Comparison of ENCODE assay signal across 27 mouse cellular contexts in the genomic region with DNA sequence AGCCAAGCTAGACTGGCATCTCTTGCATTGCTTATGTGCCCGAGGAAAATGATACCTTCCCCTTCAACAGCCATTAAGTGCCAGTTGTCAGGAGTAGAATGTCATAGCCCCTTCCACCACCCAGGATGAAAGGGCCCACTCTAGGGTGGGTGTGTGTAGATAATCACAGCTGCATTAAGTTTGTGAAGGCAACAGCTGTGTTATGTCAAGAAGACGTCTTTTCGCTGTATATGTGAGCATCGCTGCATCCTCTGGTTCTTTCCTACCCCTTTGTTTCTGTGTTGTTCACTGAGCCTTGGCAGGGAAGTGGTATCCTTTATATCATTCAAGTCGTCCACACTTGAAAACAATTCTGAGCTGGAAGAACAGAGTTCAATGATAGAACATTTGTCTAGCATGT. TPM values are rescaled to one million over a fixed set of nuclear protein-coding genes. Genes with fewer than 3 reads are reported as not detected.
DNase-seq lines count a peak whose midpoint lies in the region; ATAC-seq and TF ChIP-seq lines count a peak whose summit lies in the region.
"Had no signal": no experiment of that assay in that cellular context is flagged by ENCODE, and none has a peak within 500 bp of the region (broad histone marks: within the 10 kb centered on the region; RNA-seq: fewer than 3 reads in every experiment).

No protein-coding gene starts in this region.

- no peak overlapping the region for H3K9ac ChIP-seq in embryonic facial prominence, embryonic 14.5 days (ENCODE audit: low read depth, low read length)
- no peak overlapping the region for H3K9ac ChIP-seq in kidney, embryonic 16.5 days (replicated peaks; ENCODE audit: low read length)
- H3K9ac ChIP-seq in lung, embryonic 14.5 days = no peak overlapping the region
- H3K9ac ChIP-seq: embryonic facial prominence, embryonic 15.5 days; forebrain, postnatal 0 days; hindbrain, embryonic 12.5 days; hindbrain, embryonic 15.5 days had no signal

- H3K4me2 ChIP-seq in embryonic facial prominence, embryonic 14.5 days (ENCODE audit: low read depth, low read length) = no peak overlapping the region
- H3K4me2 ChIP-seq in kidney, embryonic 16.5 days (replicated peaks; ENCODE audit: low read depth, low read length) = no peak overlapping the region
- H3K4me2 ChIP-seq in lung, embryonic 14.5 days = no peak overlapping the region
- H3K4me2 ChIP-seq: embryonic facial prominence, embryonic 15.5 days; heart, embryonic 11.5 days; hindbrain, embryonic 12.5 days; hindbrain, embryonic 15.5 days had no signal

- TF ChIP-seq POLR2A in kidney, adult 2 months (IDR thresholded peaks at IDR 0.05; ENCODE audit: low read depth, low read length) = no peak

- no peaks in the 10 kb centered on the region for H3K27me3 ChIP-seq in embryonic facial prominence, embryonic 14.5 days (replicated peaks; ENCODE audit: control insufficient read depth, insufficient read depth, low read length)
- H3K27me3 ChIP-seq in embryonic facial prominence, embryonic 10.5 days (replicated peaks; ENCODE audit: low read depth, poor library complexity, severe bottlenecking) = no peaks in the 10 kb centered on the region
- H3K27me3 ChIP-seq in kidney, embryonic 16.5 days (ENCODE audit: insufficient read depth, low read length) = no peaks in the 10 kb centered on the region
- no peaks in the 10 kb centered on the region for H3K27me3 ChIP-seq in kidney, adult 2 months (replicated peaks; ENCODE audit: control insufficient read depth, insufficient read depth, low read length)
- H3K27me3 ChIP-seq in lung, embryonic 14.5 days (ENCODE audit: insufficient read depth, low read length) = no peaks in the 10 kb centered on the region
- H3K27me3 ChIP-seq: embryonic facial prominence, embryonic 15.5 days; hindbrain, embryonic 12.5 days; hindbrain, embryonic 15.5 days had no signal

- H3K4me1 ChIP-seq in embryonic facial prominence, embryonic 14.5 days (ENCODE audit: control insufficient read depth, insufficient read depth, low read length) = no peaks in the 10 kb centered on the region
- H3K4me1 ChIP-seq in embryonic facial prominence, embryonic 10.5 days = no peaks in the 10 kb centered on the region
- no peaks in the 10 kb centered on the region for H3K4me1 ChIP-seq in kidney, embryonic 16.5 days (ENCODE audit: insufficient read depth, low read length)
- H3K4me1 ChIP-seq in kidney, adult 2 months (ENCODE audit: control insufficient read depth, insufficient read depth, low read length) = no peaks in the 10 kb centered on the region
- H3K4me1 ChIP-seq in lung, embryonic 14.5 days (ENCODE audit: insufficient read depth) = no peaks in the 10 kb centered on the region
- H3K4me1 ChIP-seq: embryonic facial prominence, embryonic 15.5 days; hindbrain, embryonic 12.5 days had no signal

- TF ChIP-seq CTCF in kidney, adult 2 months (conservative IDR thresholded peaks at IDR 0.05; ENCODE audit: insufficient read depth, insufficient read length, low read depth, low read length) = no peak
- TF ChIP-seq CTCF in lung, embryonic 14.5 days (IDR thresholded peaks at IDR 0.05; ENCODE audit: low read depth) = no peak

- peak; percentile 57 for DNase-seq in embryonic facial prominence, embryonic 14.5 days (ENCODE audit: low spot score)
- DNase-seq in embryonic facial prominence, embryonic 10.5 days (ENCODE audit: low spot score) = no peak
- no peak for DNase-seq in kidney, adult 2 months
- peak; percentile 80 for DNase-seq in lung, embryonic 14.5 days
- no peak for DNase-seq in lung, postnatal 25 days (ENCODE audit: low spot score)
- DNase-seq: adrenal gland, adult 8-10 months; adrenal gland, postnatal 25 days; cerebellum, adult 11-12 months; cerebellum, adult 8-10 months; cerebellum, postnatal 10 days; cerebellum, postnatal 36 days; embryo, embryonic 11 days; forebrain, postnatal 0 days; gastrocnemius, adult 2 months; gastrocnemius, postnatal 14 days had no signal

- H3K9me3 ChIP-seq in embryonic facial prominence, embryonic 14.5 days (ENCODE audit: control insufficient read depth, low read length) = no peaks in the 10 kb centered on the region
- H3K9me3 ChIP-seq in embryonic facial prominence, embryonic 10.5 days = 0 out of 2 replicates have a peak, but pooled peaks cover 3% of the 10 kb centered on the region
- H3K9me3 ChIP-seq in kidney, embryonic 16.5 days (ENCODE audit: low read length) = peaks cover 4% of the 10 kb centered on the region
- H3K9me3 ChIP-seq in lung, embryonic 14.5 days (ENCODE audit: low read depth, low read length) = no peaks in the 10 kb centered on the region
- H3K9me3 ChIP-seq: embryonic facial prominence, embryonic 15.5 days; hindbrain, embryonic 12.5 days; hindbrain, embryonic 15.5 days had no signal

- WGBS in embryonic facial prominence, embryonic 14.5 days = 61% methylated on average over 5 of the region's 5 CpGs
- WGBS in embryonic facial prominence, embryonic 10.5 days = 79% methylated on average over 5 of the region's 5 CpGs
- 37% methylated on average over 5 of the region's 5 CpGs for WGBS in kidney, embryonic 16.5 days
- 43% methylated on average over 5 of the region's 5 CpGs for WGBS in kidney, adult 2 months
- WGBS in lung, embryonic 14.5 days = 34% methylated on average over 5 of the region's 5 CpGs

- H3K27ac ChIP-seq in embryonic facial prominence, embryonic 14.5 days (replicated peaks; ENCODE audit: low read depth, low read length) = no peak overlapping the region
- no peak overlapping the region for H3K27ac ChIP-seq in embryonic facial prominence, embryonic 10.5 days (replicated peaks)
- H3K27ac ChIP-seq in kidney, embryonic 16.5 days (ENCODE audit: low read length) = no peak overlapping the region
- H3K27ac ChIP-seq in kidney, adult 2 months (ENCODE audit: insufficient read depth, low read depth, low read length) = no peak overlapping the region
- H3K27ac ChIP-seq in lung, embryonic 14.5 days (ENCODE audit: low read depth) = no peak overlapping the region
- H3K27ac ChIP-seq: embryonic facial prominence, embryonic 15.5 days; gastrocnemius, adult 2 months; hindbrain, embryonic 12.5 days; hindbrain, embryonic 15.5 days had no signal

- no peaks in the 10 kb centered on the region for H3K36me3 ChIP-seq in embryonic facial prominence, embryonic 14.5 days (ENCODE audit: control insufficient read depth, insufficient read depth, low read length)
- no peaks in the 10 kb centered on the region for H3K36me3 ChIP-seq in embryonic facial prominence, embryonic 10.5 days (replicated peaks)
- H3K36me3 ChIP-seq in kidney, embryonic 16.5 days (ENCODE audit: insufficient read depth, low read length) = no peaks in the 10 kb centered on the region
- H3K36me3 ChIP-seq in kidney, adult 2 months (ENCODE audit: control insufficient read depth, insufficient read depth, low read length) = no peaks in the 10 kb centered on the region
- no peaks in the 10 kb centered on the region for H3K36me3 ChIP-seq in lung, embryonic 14.5 days (ENCODE audit: insufficient read depth)
- H3K36me3 ChIP-seq: embryonic facial prominence, embryonic 15.5 days; hindbrain, embryonic 12.5 days; hindbrain, embryonic 15.5 days had no signal

- peak; percentile 65; the same call in 1 of the 2 replicates for ATAC-seq in embryonic facial prominence, embryonic 14.5 days (ENCODE audit: low read depth)
- peak; percentile 88 for ATAC-seq in kidney, embryonic 16.5 days (ENCODE audit: low FRiP score, low TSS enrichment)
- peak; percentile 95 for ATAC-seq in lung, embryonic 14.5 days (ENCODE audit: insufficient read depth)
- ATAC-seq: activated CD4-positive, CD25-positive, alpha-beta regulatory T cell, adult 4 months; forebrain, embryonic 14.5 days; forebrain, postnatal 0 days had no signal

- no peak overlapping the region for H3K4me3 ChIP-seq in embryonic facial prominence, embryonic 14.5 days (ENCODE audit: low read depth, low read length)
- H3K4me3 ChIP-seq in embryonic facial prominence, embryonic 10.5 days = no peak overlapping the region
- H3K4me3 ChIP-seq in kidney, embryonic 16.5 days (ENCODE audit: low read length) = no peak overlapping the region
- H3K4me3 ChIP-seq in kidney, adult 2 months (ENCODE audit: insufficient read depth, low read depth, low read length) = no peak overlapping the region
- H3K4me3 ChIP-seq in lung, embryonic 14.5 days (ENCODE audit: low read depth, low read length) = no peak overlapping the region
- H3K4me3 ChIP-seq: embryonic facial prominence, embryonic 15.5 days; gastrocnemius, adult 2 months; hindbrain, embryonic 12.5 days; hindbrain, embryonic 15.5 days had no signal

RNA-seq across cellular contexts. Expression of a gene that starts 15.5 kb away (rescaled TPM):
- not detected in 2 replicates for polyA plus RNA-seq in embryonic facial prominence, embryonic 14.5 days (2014; fragmentation: Nextera tagmentation; extraction: Ambion mirVana)
- not detected in 2 replicates for polyA plus RNA-seq in embryonic facial prominence, embryonic 10.5 days (2016; fragmentation: Nextera tagmentation; extraction: Ambion mirVana)
- polyA plus RNA-seq in kidney, embryonic 16.5 days (2015; fragmentation: Nextera tagmentation; extraction: Ambion mirVana) = 0.15 TPM in 1 of 2 replicates, not detected in the other
- 0.03 TPM in 1 of 2 replicates, not detected in the other for polyA plus RNA-seq in kidney, adult 2 months (2012; rRNA removed)
- not detected in 2 replicates for polyA plus RNA-seq in lung, embryonic 14.5 days (2014; fragmentation: Nextera tagmentation; extraction: Ambion mirVana)
- polyA plus RNA-seq: activated CD4-positive, CD25-positive, alpha-beta regulatory T cell, adult 4 months; cortical plate, adult 2 months; forebrain, embryonic 11.5 days; forebrain, embryonic 14.5 days; forebrain, postnatal 0 days; frontal cortex, adult 2 months; heart, embryonic 11.5 days; heart, embryonic 14.5 days; heart, postnatal 0 days; hindbrain, embryonic 12.5 days had no signal

Comparison
In these comparisons a context has a peak if more than half of its experiments do, and no peak if none do; other contexts are left out.
1. DNase-seq: peak in embryonic facial prominence, embryonic 14.5 days (single experiment) and lung, embryonic 14.5 days (single experiment); none in embryonic facial prominence, embryonic 10.5 days (single experiment), kidney, adult 2 months (single experiment) and lung, postnatal 25 days (single experiment).
2. Peak in every context shown above with its lines, with median percentiles within 50 percentile points of each other: ATAC-seq.